Mouse (Mus musculus): ENCODE results near the gene Nxpe3. TPM values are rescaled to one million over a fixed set of nuclear protein-coding genes. Genes with fewer than 3 reads are reported as not detected.

Nxpe3 gene
- 1.3 and 1.4 TPM in 2 replicates for polyA plus RNA-seq (2015; fragmentation: Nextera tagmentation; extraction: Ambion mirVana)

DNA sequence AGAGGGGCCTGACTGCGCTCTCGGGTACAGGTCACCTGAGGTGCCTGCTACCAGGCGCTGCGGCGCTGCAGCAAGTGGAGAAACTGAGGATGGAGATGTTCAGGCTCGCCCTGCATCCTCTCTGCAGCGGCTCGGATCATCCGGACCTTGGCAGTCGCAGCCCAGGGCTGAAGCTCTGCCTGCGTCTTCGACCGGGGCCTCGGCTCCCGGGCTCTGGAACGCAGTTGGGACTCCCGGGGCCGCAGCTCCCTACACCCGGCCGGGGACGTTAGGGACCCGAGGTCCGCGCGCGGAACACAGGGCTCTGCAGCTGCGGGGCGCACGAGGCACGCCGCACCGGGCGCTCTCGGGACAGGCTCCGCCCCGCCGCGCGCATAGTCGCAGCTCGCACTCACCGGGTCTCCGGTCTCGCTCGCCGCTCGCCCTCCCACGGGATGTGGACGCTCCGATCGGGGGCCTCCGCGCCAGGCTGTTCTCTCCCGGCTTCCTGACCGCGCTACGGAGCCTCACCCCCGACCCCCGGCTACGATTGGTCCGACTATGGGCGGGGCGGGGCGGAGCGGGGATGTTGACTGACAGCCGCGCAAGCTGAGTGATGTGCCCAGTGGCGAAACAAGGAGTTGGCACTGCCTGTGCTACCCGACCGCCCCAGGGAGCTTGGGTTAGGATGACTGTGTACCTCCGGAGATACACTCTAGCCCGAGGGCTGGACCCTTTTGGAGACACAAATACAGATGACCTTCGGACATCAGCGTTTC, at the start of gene Nxpe3:
TSS of gene Nxpe3 (minus strand) at position 393 of the 758 bp plus-strand sequence.
- H3K9me3 ChIP-seq = no peaks in the 10 kb centered on the region
- H3K27ac ChIP-seq (replicated peaks) = peak within 1 kb of the TSS; percentile 85
- peak; percentile 97 for ATAC-seq (ENCODE audit: low FRiP score, low read depth)
- peak within 1 kb of the TSS; percentile 81 for H3K4me3 ChIP-seq
- peak within 1 kb of the TSS; percentile 78 for H3K9ac ChIP-seq
- peaks cover 22% of the 10 kb centered on the region for H3K4me1 ChIP-seq (replicated peaks)
- no peaks in the 10 kb centered on the region for H3K27me3 ChIP-seq
- under 1% methylated on average over 67 of the region's 74 CpGs for WGBS
- no peaks in the 10 kb centered on the region for H3K36me3 ChIP-seq
- peak within 1 kb of the TSS; percentile 82 for H3K4me2 ChIP-seq

DNA sequence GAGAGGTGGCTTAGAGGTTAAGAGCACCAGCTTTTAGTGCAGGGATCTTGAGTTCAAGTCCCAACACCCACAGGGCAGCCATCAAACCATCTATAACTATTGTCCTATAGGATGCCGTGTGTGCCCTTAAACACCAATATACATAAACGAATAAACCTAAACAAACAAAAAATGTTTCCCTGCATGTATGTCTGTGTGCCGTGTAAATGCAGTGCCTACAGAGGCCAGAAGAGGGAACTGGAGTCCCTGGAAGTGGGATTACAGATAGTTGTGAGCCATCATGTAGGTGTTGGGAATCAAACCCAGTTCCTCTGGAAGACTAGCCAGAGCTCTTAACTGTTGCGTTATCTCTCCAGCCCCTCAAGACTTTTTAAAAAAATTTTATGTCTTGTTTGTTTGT, 45.7 kb upstream of the Nxpe3 start:
- Histone ChIP-seq H3K36me3 (no peaks in the 10 kb centered on the region), H3K4me2 (no peak overlapping the region), H3K9me3 (no peaks in the 10 kb centered on the region), H3K9ac (no peak overlapping the region), H3K27ac (replicated peaks) (no peak overlapping the region), H3K27me3 (no peaks in the 10 kb centered on the region), H3K4me3 (no peak overlapping the region), H3K4me1 (replicated peaks) (no peaks in the 10 kb centered on the region)
- ATAC-seq (ENCODE audit: low FRiP score, low read depth) = no peak
- 94% methylated on average over 4 of the region's 4 CpGs for WGBS

DNA sequence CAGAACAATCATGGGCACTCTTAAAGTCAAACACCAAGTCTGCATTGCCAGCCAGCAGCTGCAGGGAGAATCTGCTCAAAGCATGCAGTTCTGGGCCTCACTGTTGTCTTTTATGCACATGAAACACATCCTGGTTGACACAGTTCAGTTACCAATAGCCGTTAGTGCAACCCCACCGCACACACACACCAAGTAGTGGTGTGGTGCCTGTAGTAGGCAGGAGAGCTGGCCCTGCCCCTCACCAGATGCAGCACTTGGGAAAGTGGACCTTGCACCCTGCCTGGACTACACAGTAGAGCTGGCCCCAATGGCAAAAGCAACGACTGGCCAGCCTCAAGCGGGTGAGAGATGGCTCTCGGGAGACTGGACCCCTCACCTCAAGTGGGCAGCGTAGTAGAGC, 44.6 kb upstream of the Nxpe3 start:
- 83% methylated on average over 6 of the region's 6 CpGs for WGBS
- H3K36me3 ChIP-seq = no peaks in the 10 kb centered on the region
- H3K9me3 ChIP-seq = no peaks in the 10 kb centered on the region
- no peaks in the 10 kb centered on the region for H3K4me1 ChIP-seq (replicated peaks)
- no peak overlapping the region for H3K4me3 ChIP-seq
- H3K9ac ChIP-seq = no peak overlapping the region
- no peak for ATAC-seq (ENCODE audit: low FRiP score, low read depth)
- no peaks in the 10 kb centered on the region for H3K27me3 ChIP-seq
- no peak overlapping the region for H3K4me2 ChIP-seq
- no peak overlapping the region for H3K27ac ChIP-seq (replicated peaks)

DNA sequence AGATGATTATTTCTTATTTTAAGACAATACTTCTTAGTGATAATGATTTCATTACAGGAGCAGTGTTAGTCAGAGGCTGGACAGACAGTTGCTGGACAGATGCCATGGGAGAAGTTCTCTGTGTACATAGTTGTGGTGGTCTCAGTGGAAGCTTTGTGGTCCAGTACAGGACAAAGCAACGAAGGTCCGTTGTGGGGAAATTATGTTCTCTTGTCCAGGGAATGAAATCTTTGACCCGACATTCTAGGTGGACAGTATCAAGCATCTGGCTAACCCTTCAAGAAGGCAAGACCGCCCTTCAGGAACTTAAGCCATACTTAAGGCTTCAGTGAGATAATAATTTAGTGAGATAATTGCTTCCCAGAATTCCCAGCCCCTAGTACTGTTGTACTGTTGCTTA, 43.7 kb upstream of the Nxpe3 start:
- H3K9me3 ChIP-seq = no peaks in the 10 kb centered on the region
- WGBS = 89% methylated on average over 4 of the region's 4 CpGs
- H3K9ac ChIP-seq = no peak overlapping the region
- H3K27me3 ChIP-seq = no peaks in the 10 kb centered on the region
- no peak overlapping the region for H3K4me3 ChIP-seq
- no peak for ATAC-seq (ENCODE audit: low FRiP score, low read depth)
- no peak overlapping the region for H3K27ac ChIP-seq (replicated peaks)
- no peak overlapping the region for H3K4me2 ChIP-seq
- no peaks in the 10 kb centered on the region for H3K4me1 ChIP-seq (replicated peaks)
- no peaks in the 10 kb centered on the region for H3K36me3 ChIP-seq

DNA sequence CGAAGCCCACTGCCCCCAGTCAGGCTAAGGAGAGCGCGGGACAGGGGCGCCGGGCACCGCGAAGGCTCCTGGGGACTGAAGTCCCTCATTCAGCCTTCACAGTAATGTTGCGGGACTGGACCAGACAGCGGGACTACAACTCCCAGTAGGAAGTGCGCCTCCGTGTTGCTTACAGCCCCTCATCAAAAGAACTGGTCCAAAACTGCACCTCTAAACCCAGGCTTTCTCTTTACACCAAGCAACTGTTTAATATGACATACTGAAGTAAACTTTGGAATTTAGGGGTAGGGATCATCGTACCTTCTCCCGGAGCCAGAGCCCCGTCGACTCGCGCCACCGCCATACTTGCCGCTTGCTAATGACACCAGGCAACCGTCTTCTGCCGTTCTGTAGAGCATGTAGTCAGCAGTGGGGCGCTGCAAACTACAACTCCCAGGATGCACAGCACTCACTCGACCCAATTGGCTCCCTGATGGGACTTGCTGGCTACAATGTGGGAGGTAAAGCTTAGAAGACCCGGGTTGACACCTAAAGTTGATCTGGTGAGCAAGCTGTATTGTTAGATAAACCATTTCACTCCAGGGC, 39.5 kb upstream of the Nxpe3 start, which contains the start of gene Cep97:
TSS of gene Cep97 (minus strand) at position 403 of the 585 bp plus-strand sequence.
- H3K4me3 ChIP-seq = peak within 1 kb of the TSS; percentile 59
- no peaks in the 10 kb centered on the region for H3K36me3 ChIP-seq
- H3K27ac ChIP-seq (replicated peaks) = peak within 1 kb of the TSS; percentile 82
- H3K4me2 ChIP-seq = peak within 1 kb of the TSS; percentile 66
- WGBS = 0% methylated on average over 24 of the region's 24 CpGs
- peak within 1 kb of the TSS; percentile 51 for H3K9ac ChIP-seq
- peaks cover 7% of the 10 kb centered on the region; the same call in 1 of the 2 replicates for H3K4me1 ChIP-seq (replicated peaks)
- H3K27me3 ChIP-seq = no peaks in the 10 kb centered on the region
- peak; percentile 99 for ATAC-seq (ENCODE audit: low FRiP score, low read depth)
- H3K9me3 ChIP-seq = no peaks in the 10 kb centered on the region

DNA sequence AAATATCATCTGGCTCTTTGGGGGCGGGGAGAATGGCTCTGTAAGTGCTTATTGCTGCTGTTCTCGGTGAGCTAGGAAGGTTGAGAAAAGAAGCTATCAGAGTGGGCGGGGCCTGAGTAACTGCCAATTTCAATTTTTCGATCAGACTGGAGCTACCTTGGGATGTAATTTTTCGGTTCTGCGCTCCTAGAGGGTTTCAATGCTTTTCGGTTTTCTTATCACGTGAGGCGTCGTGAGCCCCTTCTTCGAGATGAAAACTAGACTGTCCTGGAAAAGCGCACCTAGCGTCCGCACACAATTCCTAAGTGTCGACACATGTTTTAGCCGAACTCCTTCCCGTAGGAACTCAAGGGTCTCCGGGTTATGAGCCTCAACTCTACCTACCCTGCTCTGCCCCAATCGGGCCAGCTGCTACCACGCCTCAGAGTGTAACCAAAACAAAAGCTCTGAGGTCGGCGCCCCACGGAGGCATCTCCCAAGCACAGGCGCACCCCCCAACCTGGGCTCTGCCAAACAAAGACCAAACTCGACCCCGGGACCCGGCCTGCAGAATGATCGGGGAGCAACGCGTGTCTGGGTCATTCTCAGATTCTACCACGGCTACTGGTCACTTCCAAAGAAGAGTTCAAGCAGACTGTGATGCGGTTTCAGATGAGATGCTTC, 38.7 kb upstream of the Nxpe3 start:
- peak overlapping the region; percentile 51 for H3K9ac ChIP-seq
- no peaks in the 10 kb centered on the region for H3K9me3 ChIP-seq
- H3K4me3 ChIP-seq = peak overlapping the region; percentile 59
- peak; percentile 65 for ATAC-seq (ENCODE audit: low FRiP score, low read depth)
- peak overlapping the region; percentile 66 for H3K4me2 ChIP-seq
- H3K36me3 ChIP-seq = 0 out of 2 replicates have a peak, but pooled peaks cover 6% of the 10 kb centered on the region
- no peaks in the 10 kb centered on the region for H3K27me3 ChIP-seq
- peaks cover 7% of the 10 kb centered on the region; the same call in 1 of the 2 replicates for H3K4me1 ChIP-seq (replicated peaks)
- WGBS = 1% methylated on average over 32 of the region's 32 CpGs
- H3K27ac ChIP-seq (replicated peaks) = peak overlapping the region; percentile 82

DNA sequence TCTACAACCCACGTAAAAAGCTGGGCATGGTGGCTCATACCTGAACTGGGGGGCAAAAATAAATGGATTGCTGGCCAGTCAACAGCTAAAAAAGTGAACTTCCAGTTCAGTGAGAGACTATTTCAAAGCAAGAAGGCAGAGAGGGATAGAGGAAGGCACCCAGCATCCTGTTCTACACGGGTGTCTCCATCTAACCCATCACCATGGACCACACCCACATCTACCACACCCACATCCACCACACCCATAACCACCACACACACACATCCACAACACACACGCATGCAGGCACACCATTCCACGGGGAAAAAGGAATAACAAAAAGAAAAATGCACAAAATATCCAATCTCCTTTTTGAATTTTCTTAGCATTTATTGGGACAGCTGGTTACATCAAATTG, 28.9 kb upstream of the Nxpe3 start:
- 92% methylated on average over 4 of the region's 4 CpGs for WGBS

DNA sequence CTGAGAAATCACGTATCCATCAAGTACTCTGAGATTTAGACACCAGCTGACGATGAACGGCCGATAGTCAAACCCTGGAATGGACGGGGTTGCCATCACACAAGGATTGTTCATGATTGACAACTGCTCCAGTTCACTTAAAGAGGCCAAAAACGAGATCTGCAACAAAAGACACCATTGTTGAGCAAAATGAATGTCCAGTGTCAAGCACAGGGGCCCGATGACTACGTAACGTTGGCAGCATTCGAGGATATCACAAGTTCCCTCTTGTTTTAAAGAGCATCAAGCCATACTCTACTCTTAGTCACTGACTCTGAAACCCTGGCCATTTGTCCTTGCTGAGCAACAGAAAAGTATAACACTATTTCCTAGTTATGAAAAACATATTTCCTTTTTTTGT, 27.0 kb upstream of the Nxpe3 start:
- no peaks in the 10 kb centered on the region for H3K9me3 ChIP-seq
- H3K9ac ChIP-seq = no peak overlapping the region
- 91% methylated on average over 10 of the region's 10 CpGs for WGBS
- H3K4me3 ChIP-seq = no peak overlapping the region
- H3K36me3 ChIP-seq = peaks cover 49% of the 10 kb centered on the region
- no peak overlapping the region for H3K4me2 ChIP-seq
- H3K27ac ChIP-seq (replicated peaks) = no peak overlapping the region
- H3K27me3 ChIP-seq = no peaks in the 10 kb centered on the region
- H3K4me1 ChIP-seq (replicated peaks) = no peaks in the 10 kb centered on the region
- ATAC-seq (ENCODE audit: low FRiP score, low read depth) = no peak

More for the DNA sequence above, 28.9 kb upstream of the Nxpe3 start:
- Histone ChIP-seq H3K4me2 (no peak overlapping the region), H3K9ac (no peak overlapping the region), H3K36me3 (peaks cover 43% of the 10 kb centered on the region), H3K27ac (replicated peaks) (no peak overlapping the region), H3K27me3 (no peaks in the 10 kb centered on the region), H3K4me1 (replicated peaks) (no peaks in the 10 kb centered on the region), H3K9me3 (no peaks in the 10 kb centered on the region), H3K4me3 (no peak overlapping the region)
- no peak for ATAC-seq (ENCODE audit: low FRiP score, low read depth)

DNA sequence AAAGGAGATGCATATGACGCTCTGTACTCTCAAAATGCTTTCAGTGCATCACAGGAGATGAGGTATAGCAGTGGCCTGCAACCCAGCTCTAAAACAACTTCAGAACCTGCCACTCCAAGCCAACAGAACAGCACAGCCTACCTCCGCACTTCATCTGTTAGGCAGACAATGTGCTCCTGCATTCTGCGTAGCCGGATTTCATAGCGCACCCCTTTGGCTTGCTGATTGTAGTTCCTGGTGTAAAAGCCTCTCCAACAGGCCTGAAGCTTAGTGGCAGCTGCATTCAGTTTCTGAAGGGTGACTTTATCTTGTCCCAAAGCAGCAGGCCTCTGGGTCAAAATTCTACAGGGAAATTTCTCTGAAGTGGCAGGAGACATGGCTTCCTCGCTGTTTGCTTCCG, 19.6 kb upstream of the Nxpe3 start:
- H3K36me3 ChIP-seq = peaks cover 54% of the 10 kb centered on the region
- no peaks in the 10 kb centered on the region for H3K9me3 ChIP-seq
- no peak overlapping the region for H3K4me3 ChIP-seq
- no peaks in the 10 kb centered on the region for H3K4me1 ChIP-seq (replicated peaks)
- ATAC-seq (ENCODE audit: low FRiP score, low read depth) = no peak
- H3K9ac ChIP-seq = no peak overlapping the region
- H3K4me2 ChIP-seq = no peak overlapping the region
- H3K27me3 ChIP-seq = no peaks in the 10 kb centered on the region
- WGBS = 96% methylated on average over 7 of the region's 7 CpGs
- H3K27ac ChIP-seq (replicated peaks) = no peak overlapping the region

DNA sequence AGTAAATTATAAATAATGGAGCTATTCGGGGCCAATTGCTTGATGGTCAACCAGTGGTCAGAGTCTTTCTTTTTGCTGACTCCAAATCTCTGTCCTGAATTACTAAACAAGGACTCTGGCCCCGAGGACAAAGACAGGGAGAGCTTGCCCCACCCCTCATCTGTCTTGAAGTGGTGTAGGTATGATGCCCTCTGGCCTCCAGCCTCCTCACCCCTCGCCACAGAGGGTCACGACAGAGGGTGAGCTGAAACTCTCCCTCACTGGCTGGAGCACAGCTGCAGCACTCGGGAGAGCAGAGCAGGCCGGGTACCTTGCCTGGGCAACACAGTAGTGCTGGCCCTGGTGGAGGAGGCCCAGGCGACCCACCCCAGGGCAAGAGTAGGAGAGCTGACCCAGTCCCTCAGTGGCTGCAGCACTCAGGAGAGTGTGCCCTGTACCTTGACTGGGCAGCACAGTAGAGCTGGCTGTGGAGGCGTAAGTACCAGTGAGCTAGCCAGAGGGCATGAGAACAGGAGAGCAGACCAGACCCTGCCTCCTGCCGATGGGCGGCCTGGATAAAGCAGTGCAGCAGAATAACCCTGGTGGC, 15.2 kb upstream of the Nxpe3 start:
- no peak overlapping the region for H3K4me2 ChIP-seq
- no peak for ATAC-seq (ENCODE audit: low FRiP score, low read depth)
- H3K4me3 ChIP-seq = no peak overlapping the region
- no peaks in the 10 kb centered on the region for H3K27me3 ChIP-seq
- H3K36me3 ChIP-seq = peaks cover 49% of the 10 kb centered on the region
- H3K9ac ChIP-seq = no peak overlapping the region
- H3K9me3 ChIP-seq = no peaks in the 10 kb centered on the region
- no peaks in the 10 kb centered on the region for H3K4me1 ChIP-seq (replicated peaks)
- WGBS = 95% methylated on average over 10 of the region's 10 CpGs
- no peak overlapping the region for H3K27ac ChIP-seq (replicated peaks)

DNA sequence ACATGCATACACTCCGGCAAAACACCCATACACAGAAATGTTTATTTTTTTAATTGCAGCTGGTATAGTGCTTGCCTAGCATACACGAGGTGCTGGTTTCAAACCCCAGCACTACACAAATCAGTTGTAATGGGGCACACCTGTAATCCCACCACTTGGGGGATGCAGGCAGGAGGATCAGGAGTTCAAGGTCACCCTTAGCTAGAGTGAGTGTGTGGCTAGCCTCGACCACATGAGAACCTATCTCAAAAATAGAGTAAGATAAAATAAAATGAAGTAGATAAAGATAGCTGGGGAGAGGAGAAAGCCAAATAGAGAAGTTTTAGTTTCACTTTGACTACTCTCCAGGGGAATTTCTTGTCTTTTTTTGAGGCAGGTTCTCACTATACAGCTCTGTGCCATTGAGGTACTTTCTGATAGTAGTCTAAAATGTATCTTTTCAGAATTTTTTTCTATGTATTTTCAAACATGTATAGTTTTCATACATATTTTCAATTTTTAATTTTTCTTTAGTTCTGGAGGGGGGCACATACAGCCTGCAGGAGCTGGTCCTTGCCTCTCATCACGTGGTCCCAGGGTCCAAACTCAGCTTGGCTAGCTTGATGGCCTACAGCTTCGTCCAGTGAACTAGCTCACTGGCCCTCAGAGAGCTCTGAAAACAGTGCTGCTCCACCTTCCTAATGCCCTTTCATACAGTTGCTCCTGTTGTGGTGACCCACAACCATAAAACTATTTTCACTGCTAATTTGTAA, 12.0 kb upstream of the Nxpe3 start:
- H3K4me1 ChIP-seq (replicated peaks) = no peaks in the 10 kb centered on the region
- no peak overlapping the region for H3K4me2 ChIP-seq
- peaks cover 36% of the 10 kb centered on the region for H3K36me3 ChIP-seq
- H3K27me3 ChIP-seq = no peaks in the 10 kb centered on the region
- H3K9me3 ChIP-seq = no peaks in the 10 kb centered on the region
- WGBS = 95% methylated on average over 5 of the region's 5 CpGs
- ATAC-seq (ENCODE audit: low FRiP score, low read depth) = no peak
- H3K9ac ChIP-seq = no peak overlapping the region
- no peak overlapping the region for H3K27ac ChIP-seq (replicated peaks)
- H3K4me3 ChIP-seq = no peak overlapping the region

Measured in hindbrain, embryonic 15.5 days (tissue).